Mouse (Mus musculus): Measurements from ENCODE around the gene Slc16a6. TPM values are rescaled to one million over a fixed set of nuclear protein-coding genes. Genes with fewer than 3 reads are reported as not detected.
"Not testable (repeated sequence)": the region's sequence is repeated elsewhere in the genome, so short reads cannot be mapped to it uniquely, and the experiment has no call there.

Gene Slc16a6
- polyA plus RNA-seq, 1 experiment from 2014 or later = 11.9 TPM

DNA sequence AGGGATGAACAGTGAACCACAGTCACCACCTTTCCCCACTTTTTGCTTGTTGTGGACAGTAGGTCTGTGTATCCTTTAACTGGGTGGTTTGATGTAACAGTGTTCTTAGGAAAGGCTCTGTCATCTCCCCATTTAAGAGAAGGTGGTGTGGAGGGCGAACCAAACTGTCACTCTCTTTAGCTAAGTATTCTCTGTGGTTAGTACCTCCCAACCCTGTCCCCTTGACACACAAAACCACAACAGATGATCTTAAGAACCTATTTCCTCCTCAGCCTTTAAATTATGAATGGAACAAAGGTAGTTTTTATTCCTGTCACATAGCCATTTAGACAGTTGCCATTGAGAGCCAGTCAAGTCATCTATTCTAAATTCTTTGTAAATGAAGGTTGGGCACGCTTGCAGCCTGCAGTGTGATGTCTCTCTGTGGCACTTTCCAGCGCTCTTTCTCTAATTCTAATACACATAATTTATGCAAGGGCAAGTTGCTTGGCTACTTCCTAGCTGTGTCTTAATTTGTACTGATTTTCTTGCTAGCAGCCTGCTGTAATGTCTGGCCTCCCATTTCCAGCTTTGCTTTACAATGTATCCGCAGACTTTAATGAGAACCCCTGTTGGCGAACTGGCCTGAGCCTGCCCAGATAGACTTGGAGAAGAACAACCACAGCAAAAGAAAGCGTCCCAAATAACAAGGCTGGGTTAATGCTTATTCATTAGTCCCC is 23.8 kb upstream of the Slc16a6 start:
- Histone ChIP-seq H3K4me1 (replicated peaks; ENCODE audit: control insufficient read depth, insufficient read depth) (no peaks in the 10 kb centered on the region), H3K4me3 (ENCODE audit: low read depth, low read length) (no peak overlapping the region), H3K27ac (replicated peaks) (no peak overlapping the region), H3K9ac (ENCODE audit: low read length) (no peak overlapping the region), H3K36me3 (ENCODE audit: control insufficient read depth, insufficient read depth, low read length) (no peaks in the 10 kb centered on the region), H3K27me3 (ENCODE audit: control insufficient read depth, insufficient read depth, low read length) (no peaks in the 10 kb centered on the region), H3K4me2 (replicated peaks; ENCODE audit: low read depth) (no peak overlapping the region), H3K9me3 (ENCODE audit: control insufficient read depth, low read length) (no peaks in the 10 kb centered on the region)
- DNase-seq (ENCODE audit: low spot score) (no peak), ATAC-seq (ENCODE audit: low FRiP score, low TSS enrichment) (no peak)
- no peak for TF ChIP-seq EP300 (optimal IDR thresholded peaks at IDR 0.05)
- TF ChIP-seq CTCF (IDR thresholded peaks at IDR 0.05; ENCODE audit: low read depth) = no peak
- 73% methylated on average over 6 of the region's 6 CpGs for WGBS

DNA sequence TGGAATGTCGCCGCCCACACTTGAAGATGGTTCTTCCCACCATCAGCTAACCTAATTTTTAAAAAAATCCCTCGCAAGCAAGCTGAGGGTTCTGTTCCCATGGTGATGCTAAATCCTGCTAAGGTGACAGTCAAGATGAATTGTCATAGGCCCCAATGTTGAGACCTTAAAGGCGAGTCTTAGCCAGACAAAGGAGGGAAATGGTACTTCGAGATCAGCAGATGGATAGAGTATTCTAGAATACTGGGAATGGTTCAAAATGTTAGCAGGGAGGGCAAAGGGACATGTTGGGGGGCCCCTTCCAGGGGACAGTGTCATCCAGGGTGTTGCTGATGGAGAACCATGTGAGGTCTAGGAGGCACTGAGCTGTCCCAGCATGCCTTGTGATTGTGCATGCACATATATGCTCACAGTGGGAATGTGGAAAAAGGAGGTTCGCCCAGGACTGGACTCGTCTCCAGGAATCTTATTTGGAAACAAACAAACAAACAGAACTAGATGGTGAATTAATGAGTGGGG is 23.1 kb upstream of the Slc16a6 start:
- Histone ChIP-seq H3K4me2 (replicated peaks; ENCODE audit: low read depth) (no peak overlapping the region), H3K4me3 (ENCODE audit: low read depth, low read length) (no peak overlapping the region), H3K9ac (ENCODE audit: low read length) (no peak overlapping the region), H3K27me3 (ENCODE audit: control insufficient read depth, insufficient read depth, low read length) (no peaks in the 10 kb centered on the region), H3K36me3 (ENCODE audit: control insufficient read depth, insufficient read depth, low read length) (no peaks in the 10 kb centered on the region), H3K4me1 (replicated peaks; ENCODE audit: control insufficient read depth, insufficient read depth) (no peaks in the 10 kb centered on the region), H3K27ac (replicated peaks) (no peak overlapping the region), H3K9me3 (ENCODE audit: control insufficient read depth, low read length) (no peaks in the 10 kb centered on the region)
- whole genome bisulfite sequencing = 80% methylated on average over 7 of the region's 7 CpGs
- DNase-seq (ENCODE audit: low spot score) (no peak), ATAC-seq (ENCODE audit: low FRiP score, low TSS enrichment) (no peak)
- TF ChIP-seq EP300 (optimal IDR thresholded peaks at IDR 0.05) (no peak), CTCF (IDR thresholded peaks at IDR 0.05; ENCODE audit: low read depth) (no peak)

DNA sequence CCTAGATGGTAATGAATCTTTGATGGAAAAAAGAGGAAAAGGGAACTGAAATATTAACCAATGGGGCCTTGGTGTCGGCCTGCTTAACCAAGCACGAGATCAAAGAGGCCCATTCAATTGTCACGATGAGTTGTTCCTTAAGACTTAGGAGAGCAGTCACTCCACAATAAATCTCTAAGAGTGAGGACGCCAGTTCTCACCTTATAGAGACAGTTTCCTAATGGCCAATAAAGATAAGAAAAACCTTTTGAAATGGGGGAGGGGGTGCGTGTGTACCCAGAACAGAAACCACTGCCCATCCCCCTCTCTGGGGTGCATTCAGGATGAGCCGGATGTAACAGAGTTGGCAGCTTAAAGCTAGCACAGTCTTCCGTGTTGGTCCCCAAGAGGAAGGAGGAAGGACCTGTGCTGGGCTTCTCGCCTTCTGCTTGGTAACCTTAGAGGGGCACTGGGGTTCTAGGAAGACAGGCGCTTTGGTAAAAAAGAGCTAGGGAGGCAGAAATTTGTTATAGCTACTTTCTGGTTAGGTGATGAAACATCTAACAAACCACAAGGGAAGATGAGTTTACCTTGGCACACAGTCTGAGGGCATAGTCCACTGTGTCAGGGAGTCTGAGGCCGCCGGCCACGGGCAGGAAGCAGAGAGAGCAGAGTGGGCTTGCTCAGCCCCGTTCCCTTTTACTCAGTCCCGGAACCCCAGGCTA is 22.5 kb upstream of the Slc16a6 start:
- 45% methylated on average over 14 of the region's 14 CpGs for WGBS
- Histone ChIP-seq H3K4me2 (replicated peaks; ENCODE audit: low read depth) (no peak overlapping the region), H3K9me3 (ENCODE audit: control insufficient read depth, low read length) (no peaks in the 10 kb centered on the region), H3K4me1 (replicated peaks; ENCODE audit: control insufficient read depth, insufficient read depth) (no peaks in the 10 kb centered on the region), H3K27me3 (ENCODE audit: control insufficient read depth, insufficient read depth, low read length) (no peaks in the 10 kb centered on the region), H3K27ac (replicated peaks) (no peak overlapping the region), H3K36me3 (ENCODE audit: control insufficient read depth, insufficient read depth, low read length) (no peaks in the 10 kb centered on the region), H3K4me3 (ENCODE audit: low read depth, low read length) (no peak overlapping the region), H3K9ac (ENCODE audit: low read length) (no peak overlapping the region)
- peak; percentile 57 for DNase-seq (ENCODE audit: low spot score)
- peak; percentile 74; the same call in 1 of the 2 replicates for ATAC-seq (ENCODE audit: low FRiP score, low TSS enrichment)
- TF ChIP-seq CTCF (IDR thresholded peaks at IDR 0.05; ENCODE audit: low read depth) (no peak), EP300 (optimal IDR thresholded peaks at IDR 0.05) (no peak)

- H3K9ac ChIP-seq (ENCODE audit: low read length) = no peak overlapping the region
- no peak overlapping the region for H3K4me3 ChIP-seq (ENCODE audit: low read depth, low read length)
- H3K27ac ChIP-seq (replicated peaks) = no peak overlapping the region
- no peak overlapping the region for H3K4me2 ChIP-seq (replicated peaks; ENCODE audit: low read depth)
- H3K36me3 ChIP-seq (ENCODE audit: control insufficient read depth, insufficient read depth, low read length) = no peaks in the 10 kb centered on the region
- 53% methylated on average over 24 of the region's 24 CpGs for WGBS
- DNase-seq (ENCODE audit: low spot score) = peak; percentile 44
- H3K4me1 ChIP-seq (replicated peaks; ENCODE audit: control insufficient read depth, insufficient read depth) = no peaks in the 10 kb centered on the region
- no peaks in the 10 kb centered on the region for H3K9me3 ChIP-seq (ENCODE audit: control insufficient read depth, low read length)
- no peaks in the 10 kb centered on the region for H3K27me3 ChIP-seq (ENCODE audit: control insufficient read depth, insufficient read depth, low read length)
- peak; percentile 65 for ATAC-seq (ENCODE audit: low FRiP score, low TSS enrichment)
- TF ChIP-seq CTCF (IDR thresholded peaks at IDR 0.05; ENCODE audit: low read depth) (no peak), EP300 (optimal IDR thresholded peaks at IDR 0.05) (no peak)
Observed at GRCm38 (mm10) chr11:109494890-109495770, 21.7 kb upstream of the Slc16a6 start.

DNA sequence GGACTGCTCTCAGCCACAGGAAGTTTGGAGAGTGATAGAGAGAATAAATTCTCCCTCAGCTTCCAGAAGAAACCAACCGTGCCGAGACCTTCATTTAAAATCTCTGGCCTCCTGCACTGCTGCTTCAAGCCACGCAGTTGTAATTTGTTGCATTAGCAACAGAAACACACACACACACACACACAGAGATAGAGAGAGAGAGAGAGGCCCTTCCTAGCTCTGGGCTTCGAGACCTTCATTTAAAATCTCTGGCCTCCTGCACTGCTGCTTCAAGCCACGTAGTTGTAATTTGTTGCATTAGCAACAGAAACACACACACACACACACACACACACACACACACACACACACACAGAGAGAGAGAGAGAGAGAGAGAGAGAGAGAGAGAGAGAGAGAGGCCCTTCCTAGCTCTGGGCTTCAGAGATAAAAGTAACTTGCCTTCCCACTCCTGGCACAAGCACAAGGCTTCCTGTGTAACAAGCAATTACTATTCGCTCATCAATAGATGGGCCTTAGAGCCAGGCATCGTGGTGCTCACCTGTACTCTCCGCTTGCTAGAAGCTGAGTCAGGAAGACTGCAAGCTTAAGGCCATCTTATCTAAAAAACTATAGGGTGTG is 19.6 kb upstream of the Slc16a6 start:
- H3K4me1 ChIP-seq (replicated peaks; ENCODE audit: control insufficient read depth, insufficient read depth); H3K27me3 ChIP-seq (ENCODE audit: control insufficient read depth, insufficient read depth, low read length); H3K9me3 ChIP-seq (ENCODE audit: control insufficient read depth, low read length); DNase-seq (ENCODE audit: low spot score); H3K36me3 ChIP-seq (ENCODE audit: control insufficient read depth, insufficient read depth, low read length); H3K4me3 ChIP-seq (ENCODE audit: low read depth, low read length); ATAC-seq (ENCODE audit: low FRiP score, low TSS enrichment); H3K9ac ChIP-seq (ENCODE audit: low read length); H3K4me2 ChIP-seq (replicated peaks; ENCODE audit: low read depth); H3K27ac ChIP-seq (replicated peaks): not testable (repeated sequence)
- whole genome bisulfite sequencing = 72% methylated on average over 8 of the region's 8 CpGs
